Mouse (Mus musculus) stomach, postnatal 0 days (tissue): ENCODE results near the gene Pkd1l3.

Experiments
- CTCF ChIP-seq: IDR thresholded peaks from 2 replicates; pipeline ENCODE4 v1.5.1; 2016; ENCODE audit warnings: antibody characterized with exemption, low read depth, mild to moderate bottlenecking, moderate library complexity
- EP300 ChIP-seq: optimal IDR thresholded peaks from 2 replicates; pipeline ENCODE3; 2016; ENCODE audit warnings: antibody characterized with exemption

GRCm38 (mm10) chr8:109593117-109593788, 21.1 kb upstream of the Pkd1l3 start:
- peak; percentile 77 for TF ChIP-seq CTCF
- no peak for TF ChIP-seq EP300
